Mouse (Mus musculus) lung, postnatal 36 days (tissue): ENCODE measurements around the gene Calm1.
"Not testable (repeated sequence)": the region's sequence is repeated elsewhere in the genome, so short reads cannot be mapped to it uniquely, and the experiment has no call there.

ENCODE experiments used
- DNase-seq: peaks from one replicate; pipeline ENCODE4 v3.0.0; 2022; ENCODE audit warnings: mixed read lengths

Calm1 gene

DNA sequence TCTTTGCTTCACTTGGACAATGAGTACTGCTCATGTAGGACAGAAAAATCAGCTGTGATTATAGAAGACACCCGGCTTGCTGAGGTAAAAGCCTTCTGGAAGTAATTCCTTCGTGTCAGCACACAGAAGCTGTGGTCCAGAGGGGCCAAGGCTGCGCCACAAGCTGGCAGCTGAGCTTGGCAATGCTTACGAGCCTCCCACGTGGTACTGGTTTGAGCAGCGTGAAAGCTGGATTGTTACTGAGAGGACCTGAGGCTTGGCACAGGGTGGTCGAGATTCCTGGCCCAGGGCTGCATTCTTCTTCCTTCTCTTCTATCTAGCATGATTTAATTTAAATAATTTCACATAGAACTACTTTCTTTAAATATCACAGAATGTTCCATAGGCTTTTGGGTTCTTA is 2.4 kb upstream of the Calm1 start:
- DNase-seq: no peak

DNA sequence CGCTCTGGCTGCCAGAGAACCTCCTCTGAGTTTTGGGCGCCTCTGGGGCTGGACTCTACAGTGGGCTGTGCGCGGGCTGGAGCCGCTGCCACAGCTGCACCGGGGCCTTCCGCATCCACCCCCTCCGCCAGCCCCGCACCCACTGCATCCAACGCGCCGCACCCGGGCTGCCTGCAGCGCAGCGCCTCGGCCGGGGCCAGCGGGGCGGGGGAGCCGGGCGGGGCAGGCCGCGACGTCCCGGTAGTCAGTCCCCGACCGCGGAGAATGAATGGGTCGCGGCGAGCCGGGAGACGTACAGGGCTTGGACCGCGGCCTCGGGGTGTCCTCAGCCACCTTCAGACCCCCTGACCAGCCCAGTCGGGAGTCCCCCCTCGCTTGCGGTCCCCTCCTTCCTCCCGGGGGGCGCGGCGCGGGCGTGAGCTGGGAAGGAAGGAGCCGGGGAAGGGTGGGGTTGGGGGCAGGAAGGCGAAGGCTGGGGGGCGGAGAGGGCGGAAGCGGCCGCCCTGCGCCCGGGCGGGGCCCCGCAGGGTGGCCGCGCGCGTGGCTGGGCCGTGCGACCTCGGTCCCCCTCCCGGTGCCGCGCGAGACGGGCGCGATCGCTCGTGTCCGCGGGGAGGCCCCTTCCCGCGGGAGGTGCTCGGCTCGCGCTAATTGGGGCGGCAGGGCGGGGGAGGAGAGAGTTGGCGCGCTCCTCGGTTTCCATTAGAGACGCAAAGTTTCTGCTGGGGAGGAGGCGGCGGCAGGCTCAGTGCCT is 833 bp downstream of the Calm1 start:
- peak; percentile 73 for DNase-seq

DNA sequence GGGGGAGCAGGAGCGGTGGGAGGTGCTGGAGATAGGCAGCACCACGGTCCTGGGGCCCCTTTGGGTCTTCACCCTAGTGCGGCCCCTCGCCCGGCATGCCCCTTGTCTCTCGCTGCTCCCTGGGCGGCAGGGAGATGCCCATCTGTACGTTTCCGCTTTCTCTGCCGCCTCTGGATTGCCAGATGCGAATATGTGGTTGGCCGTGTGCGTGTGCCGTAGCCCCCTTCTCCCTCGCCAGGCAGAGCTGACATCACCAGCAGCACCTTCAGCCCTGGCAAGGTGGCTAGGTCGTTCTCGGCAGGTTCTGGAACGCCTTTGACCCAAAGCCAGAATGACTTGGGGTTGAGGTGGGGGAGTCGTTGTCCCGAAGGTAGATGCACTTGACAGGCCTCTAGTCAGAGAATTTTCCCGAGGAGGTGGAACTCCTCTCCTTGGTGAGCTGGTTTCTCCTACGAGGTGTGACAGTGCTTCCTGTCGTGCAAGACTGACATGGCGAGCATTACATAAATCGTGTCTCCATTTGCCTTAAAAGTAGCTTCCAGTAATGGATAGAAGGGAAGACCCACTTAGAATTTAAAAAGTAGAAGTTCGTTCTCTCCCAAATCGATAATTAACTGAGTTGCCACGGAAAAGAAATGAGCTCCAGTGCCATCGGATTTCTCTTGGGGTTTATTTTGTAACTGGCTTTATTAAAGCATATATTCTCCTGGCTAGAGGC is 1.6 kb downstream of the Calm1 start:
- no peak for DNase-seq

DNA sequence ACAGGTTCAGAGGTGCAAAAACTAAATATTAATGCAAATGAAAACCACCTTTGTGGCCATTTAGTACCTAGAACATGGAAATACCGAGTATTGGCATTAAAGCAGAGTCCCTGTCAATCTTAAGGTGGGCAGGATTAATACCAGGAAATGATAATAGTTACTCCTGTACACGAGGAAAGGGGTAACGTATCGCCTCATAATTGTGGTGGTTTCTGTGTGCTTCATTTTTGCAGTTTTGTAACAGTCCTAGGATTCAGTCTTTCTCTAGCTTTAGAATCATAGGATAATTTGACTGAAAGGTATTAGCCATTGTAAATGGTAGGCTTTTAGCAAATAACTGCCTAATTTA is 2.1 kb downstream of the Calm1 start:
- DNase-seq: no peak

DNA sequence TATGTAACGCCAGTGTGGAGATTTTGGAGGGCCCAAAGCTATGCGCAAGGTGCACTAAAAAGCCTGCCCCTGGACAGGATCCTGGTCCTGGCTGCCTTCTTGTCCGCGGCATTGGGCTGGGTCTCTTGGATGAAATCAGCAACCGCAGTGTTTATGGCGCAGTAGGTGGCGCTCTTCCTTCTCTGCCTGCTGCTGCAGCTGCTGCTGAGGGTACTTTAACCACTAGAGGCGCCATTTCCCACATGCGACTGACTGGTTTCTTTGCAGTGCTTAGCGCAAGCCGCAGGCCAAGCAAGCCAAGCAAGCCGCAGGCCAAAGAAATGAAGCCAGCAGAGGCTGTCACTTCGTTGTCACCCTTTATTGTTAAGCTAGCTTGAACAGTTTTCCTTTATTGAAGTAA is 2.6 kb downstream of the Calm1 start:
- peak; percentile 99 for DNase-seq

DNA sequence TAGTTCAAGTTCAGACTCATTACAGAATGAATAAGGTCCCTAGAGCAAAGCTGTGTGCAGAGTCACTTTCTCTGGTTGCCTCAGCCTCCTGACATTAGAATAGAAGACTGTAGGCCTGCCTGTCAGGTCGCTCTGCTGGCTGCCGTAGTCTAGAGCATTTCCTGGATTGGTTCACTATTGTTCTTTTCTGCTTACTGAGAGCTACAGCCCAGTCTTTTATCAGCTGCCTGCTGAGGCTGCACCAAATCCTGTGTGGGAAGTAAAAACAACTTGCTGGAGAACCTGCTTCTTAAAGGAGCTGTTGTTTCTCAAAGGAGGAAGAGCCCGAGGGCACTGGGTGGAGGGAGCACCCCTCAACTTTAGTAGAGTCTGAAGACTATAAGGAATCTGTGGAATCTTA is 4.5 kb downstream of the Calm1 start:
- DNase-seq: no peak

DNA sequence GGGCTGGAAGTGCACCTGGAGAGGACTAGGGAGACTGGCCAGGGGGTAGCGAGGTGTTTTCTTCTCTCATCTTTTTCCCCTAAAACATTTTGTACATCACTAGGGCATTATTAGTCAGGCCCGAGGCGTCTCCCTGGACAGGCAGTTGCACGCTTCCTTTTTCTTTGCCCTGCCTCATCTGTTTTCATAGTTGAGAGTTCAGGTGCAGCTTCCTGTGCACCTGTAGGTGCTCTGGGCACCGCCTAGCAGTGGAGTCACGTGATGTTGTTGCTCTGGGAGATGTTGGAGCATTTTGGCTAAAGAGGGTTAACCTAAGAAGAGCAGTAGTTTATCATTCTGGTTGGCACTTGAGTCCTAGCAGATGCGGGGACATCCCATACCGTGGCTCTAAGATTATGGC is 5.9 kb downstream of the Calm1 start:
- no peak for DNase-seq

DNA sequence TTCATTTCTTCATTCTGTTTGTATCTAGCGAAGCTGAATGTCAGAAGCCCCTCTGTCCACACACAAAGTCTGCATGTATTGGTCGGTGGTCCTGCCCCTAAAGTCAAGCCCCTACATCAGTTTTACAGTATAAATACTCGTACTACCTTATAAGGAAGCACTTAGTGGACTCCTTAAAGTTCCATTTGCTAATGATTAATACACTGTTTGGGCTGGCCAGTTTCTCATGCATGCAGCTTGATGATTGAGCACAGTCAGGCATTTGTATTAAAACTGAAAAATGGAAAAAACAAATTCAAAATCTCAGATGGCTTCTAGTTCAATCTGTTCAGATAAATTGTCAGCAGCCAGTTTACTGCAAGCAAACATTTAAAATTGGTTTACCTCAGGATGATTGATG is 7.3 kb downstream of the Calm1 start:
- no peak for DNase-seq

DNA sequence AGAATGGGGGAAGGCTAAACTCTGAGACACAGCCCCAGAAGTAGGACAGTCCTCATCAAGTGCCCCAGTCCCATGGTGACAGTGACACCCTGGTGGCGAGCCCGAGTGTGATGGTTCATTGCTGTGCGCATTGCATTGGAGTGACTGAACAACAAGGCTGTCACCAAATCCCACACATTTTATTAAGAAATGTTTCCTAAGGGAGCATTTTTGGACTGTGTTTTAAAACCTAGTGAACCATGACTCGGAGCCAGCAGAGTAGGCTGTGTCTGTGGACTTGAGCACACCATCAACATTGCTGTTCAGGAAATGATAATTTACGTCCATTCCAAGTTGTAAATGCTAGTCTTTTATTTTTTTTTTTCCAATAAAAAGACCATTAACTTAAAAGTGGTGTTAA is 7.7 kb downstream of the Calm1 start:
- DNase-seq: no peak

DNA sequence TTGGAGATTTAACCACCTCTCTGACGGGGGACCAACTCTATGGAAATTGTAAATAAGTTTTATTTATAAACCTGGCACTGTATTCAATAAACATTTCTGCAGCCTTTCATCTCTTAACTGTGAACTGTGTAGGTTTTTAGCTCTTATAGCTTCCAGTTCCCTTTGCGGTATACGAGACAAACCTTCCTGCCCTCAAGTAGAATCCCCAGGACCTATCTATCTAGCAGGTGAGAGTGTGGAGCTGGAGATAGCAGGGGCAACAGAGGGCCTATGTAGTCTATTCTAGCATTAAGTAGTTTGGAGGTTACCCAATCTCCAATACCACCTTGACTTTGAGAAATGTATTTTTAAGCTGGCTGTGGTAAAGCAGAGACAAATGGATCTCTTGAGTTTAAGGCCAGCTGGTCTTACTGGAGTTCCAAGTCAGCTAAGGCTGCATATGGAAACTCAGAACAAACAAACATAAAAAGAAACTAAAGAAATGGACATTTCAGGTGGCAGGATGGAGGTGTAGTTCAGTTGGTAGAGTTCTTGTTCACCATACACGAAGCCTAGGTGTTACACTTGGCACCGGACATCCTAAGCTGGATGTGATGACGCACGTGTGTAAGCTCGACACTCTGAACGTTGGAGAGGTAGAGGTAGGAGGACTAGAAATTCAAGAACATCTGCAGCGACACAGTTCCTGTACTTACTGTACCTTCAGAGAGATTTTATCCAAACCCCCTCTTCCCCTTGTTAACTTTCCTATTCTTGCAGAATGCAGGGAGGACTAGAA is 10.7 kb downstream of the Calm1 start:
- no peak for DNase-seq

DNA sequence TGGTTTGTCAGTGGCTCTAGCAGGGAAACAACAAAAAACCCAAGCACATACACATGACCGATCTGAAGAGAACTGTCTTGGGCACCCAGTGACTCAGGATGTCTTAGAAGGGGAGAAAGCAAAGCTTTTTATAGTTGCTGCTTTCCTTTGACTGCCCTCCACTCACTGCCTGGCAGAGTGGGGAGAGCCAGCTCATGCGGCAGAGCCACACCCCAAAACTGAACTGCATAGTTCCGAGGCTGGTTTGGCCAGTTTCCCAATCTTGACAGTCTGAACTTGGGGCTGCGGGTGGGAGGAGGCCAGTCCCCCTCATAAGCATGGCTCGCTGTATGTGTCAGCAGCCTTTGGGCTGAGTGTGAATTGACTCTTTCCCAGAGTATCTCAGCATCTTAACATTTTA is 11.7 kb downstream of the Calm1 start:
- peak; percentile 40 for DNase-seq

DNA sequence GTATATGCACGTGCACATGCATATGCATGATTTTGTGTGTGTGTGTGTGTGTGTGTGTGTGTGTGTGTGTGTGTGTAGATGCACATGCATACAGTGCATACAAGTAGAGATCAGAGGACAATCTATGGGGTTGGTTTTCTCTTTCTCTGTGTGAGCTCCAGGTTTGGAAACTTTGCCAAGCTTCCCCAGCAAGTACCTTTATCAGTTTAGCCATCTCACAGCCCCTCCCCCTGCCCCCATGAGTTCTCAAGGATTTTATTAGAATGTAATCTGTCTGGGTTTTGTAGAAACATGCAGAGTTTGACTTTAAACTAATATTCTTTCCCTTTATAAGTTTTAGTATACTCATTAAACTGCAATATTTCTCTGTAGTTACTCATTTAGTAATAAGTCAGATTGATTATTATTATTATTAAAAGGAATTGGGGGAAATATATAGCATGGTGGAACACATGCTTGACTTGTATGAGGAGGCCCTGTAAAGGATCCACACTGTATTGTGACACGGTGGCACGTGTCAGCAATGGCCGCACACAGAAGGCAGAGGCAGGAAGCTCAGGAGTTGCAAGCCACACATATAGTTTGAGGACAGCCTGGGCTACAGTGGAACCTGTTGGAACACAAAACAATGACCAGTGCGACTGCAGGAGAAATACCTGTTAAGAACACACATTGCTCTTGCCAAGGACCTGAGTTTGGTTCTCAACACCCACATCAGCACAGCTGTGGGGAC is 12.4 kb downstream of the Calm1 start:
- DNase-seq: no peak

DNA sequence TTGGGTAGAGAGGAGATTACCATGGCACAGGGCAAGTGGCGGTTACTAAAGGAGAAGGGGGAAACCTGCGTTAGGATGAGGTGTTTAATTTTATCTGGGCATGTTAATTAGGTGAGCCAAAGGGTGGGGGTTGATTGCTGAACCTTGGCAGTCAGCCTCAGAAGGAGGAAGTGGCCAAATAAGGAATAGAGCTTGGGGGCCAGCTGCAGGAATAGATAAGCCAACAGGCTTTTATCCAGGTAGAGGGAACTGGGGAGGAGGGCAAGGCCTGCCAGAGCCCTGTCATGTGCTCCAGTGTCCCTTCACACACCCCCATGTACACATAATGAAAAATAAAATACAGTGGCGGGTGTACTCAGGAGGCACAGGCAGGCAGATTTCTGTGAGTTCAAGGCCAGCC is 13.2 kb downstream of the Calm1 start:
- DNase-seq: no peak

DNA sequence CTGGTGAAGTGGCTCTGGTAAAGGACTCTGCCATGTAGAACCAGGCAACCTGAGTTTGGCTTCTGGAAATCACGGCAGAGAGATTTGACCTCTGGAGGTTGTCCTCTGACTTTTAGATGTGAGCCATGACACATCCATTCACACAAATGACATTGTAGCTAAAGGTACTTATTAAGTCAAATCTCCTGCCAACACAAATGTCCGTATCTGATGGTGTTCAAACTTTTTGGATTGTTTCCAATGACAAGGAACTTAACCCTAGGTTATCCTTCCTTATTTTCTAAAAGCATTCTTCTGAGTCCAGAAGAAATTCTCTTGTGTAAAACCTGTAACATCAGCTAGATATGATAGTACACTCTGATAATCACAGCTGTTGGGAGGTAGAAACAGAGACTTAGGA is 13.9 kb downstream of the Calm1 start:
- DNase-seq: no peak

DNA sequence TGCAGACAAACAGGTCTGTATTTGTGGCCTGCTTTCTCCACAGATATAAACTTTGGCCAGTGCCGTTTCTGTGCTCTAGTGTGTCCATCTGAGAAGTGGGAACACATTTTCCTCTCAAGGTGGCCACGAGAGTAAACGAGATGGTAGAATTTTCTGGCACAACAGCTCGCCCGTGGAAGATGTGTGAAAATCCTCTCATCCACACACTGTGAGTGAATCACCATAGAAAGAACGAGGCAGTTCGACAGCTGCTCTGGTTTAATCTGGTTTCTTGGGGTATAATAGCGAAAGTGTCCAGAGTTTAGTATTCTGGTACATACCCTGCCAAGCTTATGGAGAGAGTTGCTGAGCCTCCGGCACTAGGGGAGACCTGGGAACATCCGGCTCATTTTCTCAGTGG is 14.9 kb downstream of the Calm1 start:
- no peak for DNase-seq

DNA sequence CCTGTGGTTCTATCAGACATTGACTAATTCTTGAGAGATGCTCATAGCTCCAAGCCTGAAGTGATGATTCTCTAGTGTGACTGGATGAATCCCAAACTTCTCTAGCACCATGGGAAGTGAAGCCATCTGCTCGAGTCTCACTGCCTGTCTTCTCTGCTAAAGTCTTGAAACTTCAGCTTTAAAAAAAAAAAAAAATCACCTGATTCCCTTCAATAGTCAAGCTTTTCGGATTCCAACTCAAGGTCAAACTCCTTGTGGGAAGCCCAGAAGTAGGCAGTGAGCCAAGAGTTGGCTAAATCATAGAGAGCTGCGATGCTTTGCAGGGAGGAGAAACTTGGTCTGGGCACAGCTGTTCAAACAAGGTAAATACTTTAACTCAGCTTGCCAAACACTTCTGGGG is 15.5 kb downstream of the Calm1 start:
- DNase-seq: peak; percentile 59

DNA sequence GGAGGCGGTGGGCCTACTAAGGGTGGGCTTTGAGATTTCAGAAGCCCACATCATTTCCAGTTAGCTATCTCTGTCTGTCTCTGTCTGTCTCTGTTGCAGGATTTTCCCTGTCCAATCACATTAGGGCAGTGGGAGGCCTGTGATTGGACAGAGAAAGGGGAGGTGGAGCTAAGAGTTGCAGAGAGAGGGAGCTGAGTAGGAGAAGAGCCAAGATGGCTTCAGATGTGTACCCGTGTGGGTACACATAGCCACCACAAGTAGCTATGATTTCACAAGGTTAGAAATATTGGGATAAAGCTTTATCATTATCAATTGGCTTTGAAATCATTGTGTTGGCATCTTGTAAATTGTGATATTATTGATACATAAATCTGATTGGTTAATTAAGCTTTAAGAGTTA is 17.9 kb downstream of the Calm1 start:
- DNase-seq: not testable (repeated sequence)

DNA sequence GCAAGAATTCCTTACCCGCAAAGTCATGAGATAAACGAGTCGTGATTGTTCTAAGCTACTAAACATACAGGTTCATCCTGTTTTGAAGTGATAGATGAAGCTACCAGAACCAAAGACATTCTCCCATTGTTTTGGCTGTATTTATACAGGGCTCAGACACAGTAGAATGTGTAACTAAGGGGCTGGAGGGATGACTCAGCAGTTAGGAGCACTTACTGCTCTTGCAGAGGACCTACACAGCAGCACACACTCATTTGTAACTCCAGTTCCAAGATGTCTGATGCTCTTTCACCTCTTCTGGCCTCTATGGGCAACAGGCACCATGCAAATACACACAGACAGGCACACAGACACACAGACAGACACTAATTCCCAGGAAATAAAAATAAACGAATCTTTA is 20.8 kb downstream of the Calm1 start:
- DNase-seq: no peak

DNA sequence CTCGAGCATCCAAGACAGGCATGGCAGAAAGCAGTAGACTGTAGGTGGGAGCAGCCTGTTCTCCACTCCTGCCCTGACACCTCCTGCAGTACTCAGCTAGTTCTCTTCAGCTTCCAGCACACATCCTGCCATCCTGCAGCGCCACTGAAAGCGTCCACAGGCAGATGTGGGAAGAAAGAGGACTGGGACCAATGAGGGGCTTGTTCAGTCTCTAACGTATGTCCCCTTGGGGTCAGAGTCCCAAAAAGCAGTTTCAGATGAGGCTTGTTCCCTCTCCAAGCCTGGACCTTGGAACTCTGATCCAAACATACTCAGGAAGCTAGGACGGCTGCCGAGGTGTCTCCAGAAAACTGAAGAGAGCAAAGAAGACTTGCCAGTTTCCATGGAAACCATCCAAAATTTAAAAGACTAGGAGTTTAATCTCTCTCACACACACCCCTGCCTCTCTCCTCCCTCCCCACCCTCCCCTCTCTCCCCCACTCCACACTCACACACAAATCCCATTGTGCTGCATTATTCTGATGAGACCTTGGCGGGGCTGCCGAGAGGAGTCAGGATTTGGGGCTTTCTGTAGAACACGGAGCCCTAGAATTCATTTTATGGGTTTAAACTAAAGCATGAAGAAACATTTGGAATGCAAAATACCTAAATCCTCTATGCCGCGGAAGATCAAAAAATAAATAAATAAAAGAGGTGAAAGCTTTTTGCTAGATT is 22.5 kb downstream of the Calm1 start:
- no peak for DNase-seq

DNA sequence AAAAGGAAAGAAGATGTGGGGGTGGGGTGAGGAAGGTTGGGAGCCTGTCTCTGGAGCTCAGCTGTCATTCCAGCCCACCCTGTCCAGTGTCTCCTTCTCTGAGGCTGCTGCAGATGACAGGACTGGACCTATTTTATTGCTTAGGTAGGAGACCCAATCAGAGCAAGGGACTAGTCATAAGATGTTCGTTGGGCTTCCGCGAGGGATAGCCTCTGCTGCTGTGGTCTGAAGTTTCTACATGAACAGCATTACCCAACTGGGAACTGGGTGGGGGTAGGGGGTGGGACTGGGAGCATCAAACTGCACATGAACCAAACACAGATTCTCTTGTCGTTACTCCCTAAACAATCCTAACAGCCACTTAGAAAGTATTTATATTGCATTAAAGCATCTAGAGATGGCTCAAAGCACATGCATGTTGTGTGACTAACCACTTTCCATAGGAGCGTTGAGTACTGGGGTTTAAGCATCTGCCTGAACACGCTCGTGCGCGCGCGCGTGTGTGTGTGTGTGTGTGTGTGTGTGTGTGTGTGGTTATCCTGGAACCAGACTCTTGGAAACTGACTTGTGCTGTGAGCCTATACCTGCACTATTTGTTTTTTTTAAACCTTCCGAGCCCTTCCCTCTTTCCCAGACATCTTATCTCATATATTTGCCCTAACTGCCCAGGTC is 23.2 kb downstream of the Calm1 start:
- no peak for DNase-seq

DNA sequence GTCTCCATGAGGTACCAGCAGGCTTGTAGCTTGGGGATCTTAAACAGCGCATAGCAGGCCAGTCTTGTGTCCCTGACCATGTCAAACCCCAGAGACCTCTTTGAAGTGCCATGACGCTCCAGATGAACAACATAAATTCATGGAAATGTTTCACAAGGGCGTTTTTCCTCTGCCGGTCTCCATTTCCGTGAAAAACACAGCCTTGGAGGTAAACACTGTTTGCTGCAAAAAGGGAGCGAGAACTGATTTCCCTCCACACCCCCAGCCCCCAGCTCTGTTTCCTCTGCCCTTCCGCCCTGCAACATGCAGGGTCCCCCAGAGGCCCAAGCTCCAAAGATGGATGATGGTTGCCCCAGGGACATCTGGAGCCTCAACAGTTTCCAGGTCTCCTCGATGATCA is 24.3 kb downstream of the Calm1 start:
- DNase-seq: no peak

DNA sequence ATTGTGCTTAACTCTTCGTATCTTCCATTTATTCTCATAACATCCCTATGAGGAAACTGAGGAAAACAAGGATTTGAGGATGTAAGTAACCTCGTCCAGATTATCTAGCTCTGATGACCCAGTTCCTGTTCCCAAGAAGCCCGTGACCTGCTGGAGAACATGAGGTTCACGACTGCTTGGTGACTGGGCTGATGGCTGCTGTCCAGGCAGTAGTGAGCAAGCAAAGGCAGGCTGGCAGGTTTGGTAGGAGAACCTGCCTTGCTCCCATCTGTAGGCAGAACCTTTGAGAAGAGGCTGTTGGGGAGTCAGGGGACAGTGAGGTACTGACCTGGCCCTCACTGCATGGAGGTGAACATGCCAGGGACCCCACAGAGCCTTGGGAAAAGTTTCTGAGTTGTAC is 26.0 kb downstream of the Calm1 start:
- DNase-seq: no peak
